Mouse (Mus musculus): ENCODE results near the gene Ctsa. TPM values are rescaled to one million over a fixed set of nuclear protein-coding genes. Genes with fewer than 3 reads are reported as not detected.

Ctsa gene
- total RNA-seq, 4 experiments from 2014 or later: 94.7 to 106 (median 103) TPM

DNA sequence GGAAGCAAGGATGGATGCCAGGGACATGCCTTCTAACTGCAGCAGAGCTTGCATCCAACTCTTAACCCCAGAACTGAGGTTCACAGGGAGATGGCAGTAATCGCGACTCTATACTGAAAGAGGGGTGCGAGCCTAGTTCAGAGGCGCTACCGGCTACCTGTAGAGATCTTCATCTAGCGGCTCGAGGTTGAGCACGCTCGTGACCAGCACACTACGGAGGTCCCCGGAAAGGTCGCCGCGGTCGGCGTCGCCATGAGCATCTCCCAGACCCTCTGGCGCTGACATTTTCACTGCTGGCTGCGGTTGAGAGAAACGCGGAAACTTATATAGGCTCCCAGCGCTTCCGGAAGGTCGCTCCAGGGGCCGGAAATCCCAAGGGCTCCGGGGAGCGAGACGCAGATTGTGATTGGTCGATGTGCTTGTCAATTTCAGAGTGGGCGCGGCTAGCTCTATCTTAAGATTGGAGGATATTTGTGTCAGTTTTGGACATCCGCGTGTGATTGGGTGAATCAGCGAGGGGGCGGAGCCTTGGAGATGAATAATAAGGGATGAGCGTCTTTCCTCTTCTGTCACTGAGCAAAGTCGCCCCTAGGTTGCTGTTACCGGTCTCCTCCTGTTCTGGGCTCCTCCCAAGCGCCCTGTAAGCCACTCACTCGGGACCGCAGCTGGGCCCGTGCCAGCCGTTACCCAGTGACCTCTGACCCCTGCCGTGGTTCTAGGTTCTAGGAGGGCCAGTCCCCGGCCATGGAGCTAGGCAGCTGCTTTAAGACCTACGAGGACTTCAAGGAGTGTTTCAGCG lies 27.9 kb upstream of the Ctsa start, which contains the start of the genes Acot8 and Zswim3:
TSS of gene Acot8 (minus strand) at position 350 of the 799 bp plus-strand sequence.
TSS of gene Zswim3 (plus strand) at position 566 of the 799 bp plus-strand sequence.
- peak; percentile 100 for DNase-seq (ENCODE audit: low spot score)

GRCm38 (mm10) chr2:164805332-164805718 lies 27.3 kb upstream of the Ctsa start:
- DNase-seq (ENCODE audit: low spot score): no peak

DNA sequence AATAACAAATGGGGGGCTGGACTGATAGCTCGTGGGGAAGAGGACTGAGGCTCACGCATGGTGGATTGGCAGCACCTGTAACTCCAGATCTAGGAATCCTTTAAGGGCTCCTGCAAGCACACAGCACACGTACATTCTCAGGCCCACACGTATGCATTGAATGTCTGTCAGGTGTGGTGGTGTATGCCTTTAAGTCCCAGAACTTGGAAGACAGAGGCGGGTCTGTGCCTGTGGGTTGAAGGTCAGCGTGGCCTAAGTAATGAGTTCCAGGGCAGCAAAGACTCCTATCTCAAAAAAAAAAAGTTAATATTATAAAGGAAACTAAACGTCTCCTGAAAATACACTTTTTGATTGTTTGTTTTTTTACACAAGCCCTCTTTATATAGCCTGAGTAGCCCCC lies 26.1 kb upstream of the Ctsa start:
- DNase-seq (ENCODE audit: low spot score): no peak

DNA sequence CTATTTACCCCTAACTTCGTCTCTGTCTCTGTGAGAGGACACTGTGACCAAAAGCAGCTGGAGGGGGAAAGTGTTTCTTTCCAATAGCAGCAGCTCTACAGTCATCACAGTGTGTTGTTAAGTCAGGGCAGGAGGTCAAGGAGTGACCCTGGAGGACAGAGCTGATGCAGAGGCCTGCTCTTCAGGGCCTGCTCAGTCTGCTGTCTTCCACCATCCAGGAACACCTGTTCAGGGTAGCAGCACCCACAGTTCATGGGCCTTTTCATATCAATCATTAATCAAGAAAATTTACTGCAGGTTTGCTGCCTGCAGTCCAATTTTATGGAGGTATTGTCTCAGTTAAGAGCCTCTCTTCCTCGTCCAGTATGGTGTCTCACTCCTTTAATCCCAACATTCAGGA lies 19.1 kb upstream of the Ctsa start:
- no peak for DNase-seq (ENCODE audit: low spot score)

DNA sequence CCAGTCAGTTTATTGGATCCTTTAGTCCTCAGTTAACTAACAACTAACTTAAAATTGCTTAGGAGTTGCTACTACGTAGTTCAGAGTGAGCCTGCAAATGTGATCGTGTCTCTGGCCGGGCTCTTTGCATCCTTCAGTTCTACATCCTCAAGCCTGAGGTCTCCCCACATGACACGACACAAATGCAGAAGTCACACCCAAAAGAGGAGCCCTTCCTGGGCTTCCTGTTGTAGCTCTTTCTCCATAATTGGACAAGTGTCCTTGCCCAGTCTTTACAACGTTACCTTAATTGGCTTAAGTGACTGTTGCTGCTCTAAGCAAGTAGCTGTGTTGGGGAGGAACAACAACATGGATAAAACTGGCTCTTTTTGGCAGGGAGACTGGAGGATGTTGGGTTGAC lies 17.3 kb upstream of the Ctsa start:
- no peak for DNase-seq (ENCODE audit: low spot score)

DNA sequence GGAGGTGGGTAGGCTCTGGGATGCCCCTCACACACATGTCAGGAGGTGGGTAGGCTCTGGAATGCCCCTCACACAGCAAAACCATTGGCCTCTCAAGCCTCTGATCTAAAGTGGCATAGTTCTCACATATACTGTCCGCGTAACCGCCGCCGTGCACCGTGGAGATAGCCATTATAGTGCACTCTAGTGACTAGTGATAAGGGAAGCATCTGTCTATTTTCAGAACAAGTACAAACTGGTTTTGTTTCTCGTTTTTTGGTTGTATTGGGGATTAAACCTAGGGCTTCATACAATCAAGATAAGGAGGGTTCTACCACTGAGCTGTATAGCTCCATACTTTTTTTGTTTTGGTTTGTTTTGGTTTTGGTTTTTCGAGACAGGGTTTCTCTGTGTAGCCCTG lies 16.9 kb upstream of the Ctsa start:
- DNase-seq (ENCODE audit: low spot score): no peak

GRCm38 (mm10) chr2:164817206-164817605 lies 15.5 kb upstream of the Ctsa start:
- DNase-seq (ENCODE audit: low spot score): no peak

- DNase-seq (ENCODE audit: low spot score): no peak
Measured at GRCm38 (mm10) chr2:164817703-164818102, 15.0 kb upstream of the Ctsa start.

- no peak for DNase-seq (ENCODE audit: low spot score)
Measured at GRCm38 (mm10) chr2:164821060-164821459, 11.6 kb upstream of the Ctsa start.

DNA sequence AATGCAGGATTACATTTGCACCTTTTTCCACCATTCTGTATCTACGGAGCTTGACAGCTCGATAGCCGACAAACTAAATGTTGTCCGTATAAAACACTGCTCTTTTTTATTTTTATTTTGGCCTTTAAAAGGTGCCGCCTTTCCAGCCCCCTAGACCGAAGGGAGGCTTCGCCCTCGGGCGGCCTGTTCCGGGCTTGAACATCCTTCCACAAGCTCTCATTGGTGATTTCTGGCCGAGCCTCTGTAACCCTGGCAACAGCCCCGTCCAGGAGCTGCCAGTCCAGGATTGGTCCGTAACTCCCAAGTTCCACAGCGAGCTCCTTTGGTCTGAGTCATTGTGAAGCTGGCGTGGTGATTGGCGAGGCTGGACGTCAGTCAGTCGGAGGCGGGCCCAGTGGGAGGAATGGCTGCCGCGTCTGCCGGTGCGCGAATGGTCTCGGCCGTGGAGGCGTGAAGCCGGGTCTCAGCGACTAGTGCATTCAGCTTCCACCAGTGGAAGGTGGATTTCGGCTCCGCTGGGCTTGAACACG lies 10.0 kb upstream of the Ctsa start, which contains the start of gene Zswim1:
TSS of gene Zswim1 (plus strand) at position 51 of the 530 bp plus-strand sequence.
- DNase-seq (ENCODE audit: low spot score): peak; percentile 100

DNA sequence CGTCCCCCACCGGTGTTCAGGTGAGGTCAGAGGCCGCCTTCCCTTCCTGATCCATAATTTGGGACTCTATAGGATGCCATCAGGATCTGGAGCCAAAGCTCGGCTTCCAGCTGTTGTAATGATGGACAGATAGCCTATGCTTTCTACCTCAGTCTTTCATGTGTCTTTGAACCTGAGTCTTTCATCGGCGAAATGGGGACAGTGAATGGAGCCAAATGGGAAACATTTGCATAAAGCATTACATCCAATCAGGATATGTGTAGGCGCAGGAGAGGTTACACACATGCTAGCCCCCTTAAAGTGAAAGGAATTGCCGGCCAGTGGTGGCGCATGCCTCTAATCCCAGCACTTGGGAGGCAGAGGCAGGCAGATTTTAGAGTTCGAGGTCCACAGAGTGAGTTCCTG lies 9.5 kb upstream of the Ctsa start:
- no peak for DNase-seq (ENCODE audit: low spot score)

GRCm38 (mm10) chr2:164823969-164824368 lies 8.7 kb upstream of the Ctsa start:
- DNase-seq (ENCODE audit: low spot score): no peak

GRCm38 (mm10) chr2:164825521-164825920 lies 7.2 kb upstream of the Ctsa start:
- DNase-seq (ENCODE audit: low spot score): no peak

- no peak for DNase-seq (ENCODE audit: low spot score)
Measured at GRCm38 (mm10) chr2:164827146-164827850, 5.4 kb upstream of the Ctsa start.

DNA sequence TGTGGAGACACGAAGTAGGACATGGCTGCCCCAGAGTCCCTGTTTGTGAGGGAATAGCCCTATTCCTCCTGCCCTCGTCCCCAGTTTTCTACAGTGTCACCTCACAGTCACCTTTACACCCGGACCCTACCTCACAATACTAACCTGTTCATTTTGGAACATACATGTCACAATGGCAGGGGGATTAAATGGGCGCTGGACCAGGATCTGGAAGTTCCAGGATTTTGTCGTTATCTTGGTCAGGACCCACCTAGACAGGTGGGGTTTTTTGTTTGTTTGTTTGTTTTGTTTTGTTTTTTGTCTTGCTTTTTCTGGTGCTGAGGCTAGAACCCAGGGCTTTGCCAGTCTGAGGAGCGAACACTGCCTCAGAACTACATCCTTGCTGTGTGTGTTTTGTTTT lies 4.2 kb upstream of the Ctsa start, which contains the start of gene Spata25:
TSS of gene Spata25 (minus strand) at position 101 of the 400 bp plus-strand sequence.
- no peak for DNase-seq (ENCODE audit: low spot score)

DNA sequence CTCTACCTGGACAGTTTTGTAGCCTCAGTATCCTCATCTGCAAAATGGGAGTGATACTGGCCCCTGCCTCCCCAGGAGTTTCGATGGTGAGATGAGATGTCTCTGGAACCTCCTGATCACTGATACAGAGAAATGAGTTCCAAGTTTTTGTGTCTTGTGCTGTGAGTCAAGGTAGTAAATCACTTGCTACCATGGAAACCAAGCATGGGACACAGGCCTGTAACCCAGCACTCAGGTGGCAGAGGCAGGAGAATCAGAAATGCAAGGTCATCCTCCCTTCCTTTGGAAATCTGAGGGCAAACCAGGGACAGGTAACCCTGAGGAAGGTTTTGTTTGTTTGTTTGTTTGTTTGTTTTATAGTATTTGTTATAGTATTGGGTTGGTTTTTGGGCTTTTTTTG lies 3.6 kb upstream of the Ctsa start:
- DNase-seq (ENCODE audit: low spot score): no peak

DNA sequence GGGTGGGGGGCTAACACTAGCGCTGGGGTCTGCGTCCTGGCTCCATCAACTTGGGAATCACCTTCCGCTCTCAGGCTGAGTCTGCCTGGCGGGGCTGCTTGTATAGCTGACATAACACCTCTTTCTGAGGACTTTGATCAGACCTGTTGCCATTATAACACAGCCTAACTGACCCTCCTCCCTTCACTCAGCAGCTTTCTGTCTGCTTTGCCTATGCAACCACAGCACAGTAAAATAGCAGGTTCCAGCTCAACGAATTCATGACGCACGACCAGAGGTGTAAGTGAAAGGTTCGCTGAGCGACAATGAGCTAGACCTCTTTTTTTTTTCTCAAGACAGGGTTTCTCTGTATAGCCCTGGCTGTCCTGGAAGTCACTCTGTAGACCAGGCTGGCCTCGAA lies 1.6 kb upstream of the Ctsa start:
- DNase-seq (ENCODE audit: low spot score): no peak

- DNase-seq (ENCODE audit: low spot score): no peak
Measured at GRCm38 (mm10) chr2:164832032-164832747, 483 bp upstream of the Ctsa start.

DNA sequence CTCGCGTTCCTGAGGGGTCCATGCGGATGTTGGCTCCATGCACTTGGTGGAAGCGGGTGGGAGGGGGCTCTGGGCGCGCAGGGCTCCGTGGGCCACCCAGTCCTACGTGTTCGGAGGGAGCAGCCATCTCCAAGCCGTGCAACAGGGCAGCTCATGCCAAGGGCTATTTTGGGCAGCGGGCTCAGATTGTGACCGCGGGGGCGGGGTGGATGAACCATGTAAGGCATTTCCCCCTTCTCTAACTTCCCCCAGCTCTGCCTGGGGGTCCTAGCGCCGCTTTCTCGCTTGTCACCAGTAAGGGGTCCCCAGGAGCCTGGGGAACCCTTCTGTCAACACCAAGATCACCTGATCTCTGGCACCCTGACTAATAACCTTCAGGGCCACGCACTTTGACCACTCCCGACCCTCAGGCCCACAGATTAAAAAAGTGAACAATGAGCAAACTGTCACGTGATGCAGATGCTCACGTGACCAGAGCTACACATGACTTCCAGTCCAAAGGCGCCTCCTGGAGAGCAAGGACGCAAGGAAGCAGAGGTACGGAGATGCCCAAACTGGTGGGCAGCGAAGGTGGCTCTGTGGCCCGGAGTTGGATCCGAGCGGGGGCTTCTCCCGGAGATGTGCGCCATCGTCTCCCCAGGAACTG lies 764 bp downstream of the Ctsa start, which contains the start of gene Neurl2:
TSS of gene Neurl2 (minus strand) at position 143 of the 646 bp plus-strand sequence.
- DNase-seq (ENCODE audit: low spot score): peak; percentile 90

GRCm38 (mm10) chr2:164834531-164834930 lies 1.9 kb downstream of the Ctsa start:
- DNase-seq (ENCODE audit: low spot score): no peak

- no peak for DNase-seq (ENCODE audit: low spot score)
Measured at GRCm38 (mm10) chr2:164835164-164835563, 2.5 kb downstream of the Ctsa start.

Data from heart, adult 8-10 months (tissue).